In the genomic region with DNA sequence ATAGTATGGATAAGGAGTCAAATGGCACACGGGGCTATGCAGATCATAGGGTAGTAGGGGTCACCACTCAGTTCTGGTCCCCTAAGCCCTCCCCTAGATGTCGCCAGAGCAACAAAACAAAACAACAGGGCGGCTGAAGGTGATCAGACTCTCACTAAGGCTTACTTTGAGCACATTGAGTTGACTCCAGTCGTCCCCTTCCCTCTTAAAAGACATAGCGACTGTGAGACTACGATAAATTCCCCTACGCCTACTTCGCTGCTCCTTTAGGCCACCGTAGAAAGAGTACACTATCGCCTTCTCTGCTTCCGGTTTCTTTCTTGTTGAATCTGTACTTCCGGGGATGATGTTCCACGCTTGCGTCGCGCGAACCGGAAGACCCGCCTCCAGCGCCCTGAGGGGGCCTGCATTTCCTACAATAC, we compare ENCODE assay signal across 8 mouse cellular contexts. TPM values are rescaled to one million over a fixed set of nuclear protein-coding genes. Genes with fewer than 3 reads are reported as not detected.
DNase-seq lines count a peak whose midpoint lies in the region; TF ChIP-seq lines count a peak whose summit lies in the region.

A gene (minus strand): TSS at position 332 of the 422 bp plus-strand sequence.
A gene (plus strand): TSS at position 409 of the 422 bp plus-strand sequence.

- no peaks in the 10 kb centered on the region for H3K4me1 ChIP-seq in cortical plate, adult 2 months (ENCODE audit: control insufficient read depth, insufficient read depth, low read length)
- peaks cover 37% of the 10 kb centered on the region for H3K4me1 ChIP-seq in megakaryocyte, embryonic 14.5 days

- H3K27ac ChIP-seq in cortical plate, adult 2 months (ENCODE audit: insufficient read depth, low read length): no peak within 1 kb of the TSS

- no peak for TF ChIP-seq POLR2A in cortical plate, adult 2 months (IDR thresholded peaks at IDR 0.05; ENCODE audit: extremely low read depth, insufficient read depth, low read length)

- H3K9me3 ChIP-seq in megakaryocyte, embryonic 14.5 days: no peaks in the 10 kb centered on the region

- peak within 1 kb of the TSS; percentile 69 for H3K4me3 ChIP-seq in cortical plate, adult 2 months (ENCODE audit: insufficient read depth, low read length)
- H3K4me3 ChIP-seq in megakaryocyte, embryonic 14.5 days (replicated peaks): peak within 1 kb of the TSS; percentile 93

- H3K36me3 ChIP-seq in megakaryocyte, embryonic 14.5 days (replicated peaks; ENCODE audit: low read length): peaks cover 58% of the 10 kb centered on the region

- TF ChIP-seq CTCF in cortical plate, adult 2 months (IDR thresholded peaks at IDR 0.05; ENCODE audit: extremely low read depth, insufficient read depth, low read length): 0 out of 2 replicates have a peak, but pooled peaks have one; percentile 11

- DNase-seq in adipocyte (ENCODE audit: low spot score): peak; percentile 95
- peak; percentile 87 to 88 for DNase-seq in gastrocnemius, adult 8-10 months (ENCODE audit: low spot score in 2 of 2)
- peak; percentile 94 for DNase-seq in hindlimb bud, embryonic 11.5 days (ENCODE audit: extremely low spot score, low read depth, low spot score)
- peak; percentile 74 to 94 for DNase-seq in left cerebral cortex, adult 8-10 months (ENCODE audit: low spot score in 2 of 2)
- DNase-seq in right cerebral cortex, postnatal 10 days (ENCODE audit: low spot score in 2 of 2): peak; percentile 94 to 96
- DNase-seq in urinary bladder, postnatal 4 days (ENCODE audit: low spot score in 2 of 2): peak; percentile 83 to 85

- H3K27me3 ChIP-seq in megakaryocyte, embryonic 14.5 days (replicated peaks): no peaks in the 10 kb centered on the region

RNA-seq across cellular contexts. Expression of the first gene that starts in this region (rescaled TPM):
- polyA plus RNA-seq in cortical plate, adult 2 months (2012; rRNA removed): 114 and 124 TPM in 2 replicates
- total RNA-seq in gastrocnemius, adult 8-10 months (2022): 10 to 100 TPM; 24.9 to 37.2 (median 33.4) TPM
- total RNA-seq in left cerebral cortex, adult 8-10 months (2022): 10 to 100 TPM; 49.3 to 55.8 (median 50.5) TPM
- polyA plus RNA-seq in megakaryocyte, embryonic 14.5 days (2012; ENCODE audit: insufficient read depth, low replicate concordance): 5.8 and 7.2 TPM in 2 replicates

RNA-seq across cellular contexts. Expression of the second gene that starts in this region (rescaled TPM):
- 21.4 and 21.6 TPM in 2 replicates for polyA plus RNA-seq in cortical plate, adult 2 months (2012; rRNA removed)
- total RNA-seq in gastrocnemius, adult 8-10 months (2022): 1 to 10 TPM; 6.3 to 8.2 (median 7.3) TPM
- total RNA-seq in left cerebral cortex, adult 8-10 months (2022): 10 to 100 TPM; 12.8 to 17.7 (median 15.5) TPM
- 3.8 and 5.1 TPM in 2 replicates for polyA plus RNA-seq in megakaryocyte, embryonic 14.5 days (2012; ENCODE audit: insufficient read depth, low replicate concordance)

Comparison
In these comparisons a context has a peak if more than half of its experiments do, and no peak if none do; other contexts are left out.
1. RNA of the first gene that starts in this region (polyA plus RNA-seq): 114 to 124 TPM in cortical plate, adult 2 months; 5.8 to 7.2 TPM in megakaryocyte, embryonic 14.5 days; every median in the first group is over 10 times any median in the second.
2. Peak in every context shown above with its lines, with median percentiles within 50 percentile points of each other: DNase-seq.